Mouse (Mus musculus) myocyte (in vitro differentiated cells): Measurements from ENCODE around the gene Gm10322.

Source experiments
- E2F4 ChIP-seq: IDR thresholded peaks from one replicate; pipeline ENCODE4 v1.6.1; 2011; ENCODE audit warnings: mild to moderate bottlenecking, control low read depth, moderate library complexity; ENCODE audit not compliant: insufficient read depth
- POLR2A ChIP-seq: IDR thresholded peaks from one replicate; pipeline ENCODE4 v1.6.1; 2011; ENCODE audit warnings: low read depth, mild to moderate bottlenecking, control low read depth, moderate library complexity; ENCODE audit not compliant: insufficient read length
- REST ChIP-seq: IDR thresholded peaks from one replicate; pipeline ENCODE4 v1.6.1; 2011; ENCODE audit warnings: mild to moderate bottlenecking, control low read depth, moderate library complexity; ENCODE audit not compliant: insufficient read depth, insufficient read length
- USF1 ChIP-seq: IDR thresholded peaks from one replicate; pipeline ENCODE4 v1.6.1; 2011; ENCODE audit warnings: low read depth, mild to moderate bottlenecking, control low read depth, moderate library complexity

DNA sequence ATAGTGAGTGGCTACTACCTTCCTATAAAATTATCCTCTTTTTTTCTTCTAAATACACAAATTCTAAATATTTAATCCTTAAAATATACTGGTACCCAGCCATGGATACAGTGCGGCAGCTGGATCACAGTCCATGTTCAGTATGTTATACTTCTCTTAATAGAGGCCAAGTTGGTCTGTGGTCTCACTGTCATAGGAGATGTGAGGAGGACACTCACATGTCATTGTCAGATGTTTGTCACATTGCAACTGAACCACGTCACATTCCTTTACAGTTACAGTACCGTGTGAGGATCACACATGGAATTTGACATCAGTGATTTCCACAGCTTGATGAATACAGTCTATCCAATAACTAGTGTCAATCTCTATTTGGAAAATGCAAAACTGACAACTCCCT lies 36.2 kb upstream of the Gm10322 start:
- no peak for TF ChIP-seq E2F4
- TF ChIP-seq USF1, result no peak
- TF ChIP-seq POLR2A, result no peak
- no peak for TF ChIP-seq REST
